Mouse (Mus musculus) cerebellum, adult 2 months (tissue): ENCODE results near the gene Psors1c2.

Experiments used
- CTCF ChIP-seq: fragments of 200-500 bp; IDR thresholded peaks from 2 replicates; pipeline ENCODE4 v1.5.1; 2011; ENCODE audit warnings: low read depth, mild to moderate bottlenecking, control low read depth, low read length, moderate library complexity, borderline replicate concordance; ENCODE audit not compliant: insufficient read depth
- POLR2A ChIP-seq: fragments of 200-500 bp; IDR thresholded peaks from 2 replicates; pipeline ENCODE4 v1.6.1; 2011; ENCODE audit warnings: low read length, control low read depth, borderline replicate concordance; ENCODE audit not compliant: insufficient read depth

- TF ChIP-seq CTCF, result no peak
- peak; percentile 37; the same call in 1 of the 2 replicates for TF ChIP-seq POLR2A
Measured at GRCm38 (mm10) chr17:35549437-35550142, 16.6 kb downstream of the Psors1c2 start.
